Mouse (Mus musculus) ES-CJ7 (cell line): ENCODE data around the gene 3110040N11Rik.
"Not testable (repeated sequence)": the region's sequence is repeated elsewhere in the genome, so short reads cannot be mapped to it uniquely, and the experiment has no call there.

Experiments
- DNase-seq: peaks from one replicate; pipeline ENCODE4 v3.0.0; 2011; ENCODE audit warnings: low read depth, low spot score

The 3110040N11Rik gene

DNA sequence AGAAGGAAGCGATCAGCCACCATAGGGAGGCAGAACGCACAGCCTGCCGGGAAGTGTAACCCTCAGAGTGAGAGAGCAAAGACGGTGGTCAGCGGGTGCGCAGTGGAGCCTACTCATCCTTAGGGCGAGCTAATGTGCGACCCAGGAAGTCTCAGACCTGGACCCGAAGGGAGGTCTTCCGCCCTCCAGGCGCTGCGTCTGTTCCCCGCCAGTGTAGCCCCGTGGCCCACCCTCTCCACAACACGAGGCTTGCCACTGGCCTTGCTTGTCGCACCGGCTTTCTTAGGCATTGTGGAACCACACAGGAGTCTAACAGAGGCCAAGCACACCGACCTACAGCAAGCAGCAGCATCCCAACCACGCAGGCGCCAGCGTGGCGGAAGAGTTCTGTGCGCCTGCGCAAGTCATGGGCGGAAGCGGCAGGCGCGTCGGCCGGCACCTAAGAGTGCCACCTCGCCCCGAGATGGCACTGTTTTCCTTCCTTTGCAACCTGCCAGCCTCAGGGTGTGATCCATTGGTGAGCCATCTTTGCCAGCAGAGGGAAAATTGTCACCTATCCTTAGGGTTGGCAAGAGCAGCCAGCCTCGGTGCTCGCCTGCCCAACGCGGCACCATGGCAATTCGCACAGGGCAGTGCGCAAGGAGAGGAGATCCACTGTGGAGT is at the start of gene 3110040N11Rik:
Gene 3110040N11Rik, minus strand, starts transcription at position 384 of the 663 bp plus-strand sequence.
- peak; percentile 93 for DNase-seq

DNA sequence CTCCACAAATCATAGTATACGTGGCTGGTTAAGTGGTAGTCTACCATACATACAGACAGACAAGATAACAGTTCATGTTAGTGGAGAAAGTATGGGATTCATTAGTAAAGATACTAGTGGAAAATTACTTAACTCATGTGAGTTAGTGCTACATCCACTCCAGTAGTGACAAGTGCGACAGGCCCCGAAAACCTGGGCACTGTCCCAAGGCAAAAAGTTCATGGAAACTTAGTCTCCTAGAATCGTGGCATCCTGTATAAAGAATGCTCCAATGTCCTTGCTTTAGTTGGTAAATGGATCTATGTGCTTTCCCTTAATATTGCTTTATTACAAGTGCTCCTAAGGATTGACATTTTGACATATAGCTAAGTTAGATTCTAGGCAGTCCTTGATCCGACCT is 48.5 kb upstream of the 3110040N11Rik start:
- DNase-seq: not testable (repeated sequence)

DNA sequence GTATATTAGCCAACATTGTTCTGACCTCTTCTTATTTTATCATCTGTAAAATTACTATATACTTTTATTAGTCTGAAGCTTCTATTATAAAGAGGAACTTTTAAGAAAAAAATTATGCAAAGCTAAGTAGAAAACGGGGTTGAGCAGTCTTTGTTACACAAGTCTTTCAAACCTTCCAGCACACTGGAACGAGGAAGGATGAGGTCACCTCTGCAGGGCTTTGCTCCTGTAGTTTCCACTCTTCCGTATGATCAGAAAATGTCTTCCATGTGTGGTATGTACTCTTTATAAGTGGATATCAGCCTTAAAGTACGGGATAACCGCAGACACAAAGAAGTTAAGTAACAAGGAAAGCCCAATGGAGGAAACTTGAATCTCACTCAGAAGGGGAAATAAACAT is 46.2 kb upstream of the 3110040N11Rik start:
- DNase-seq: no peak

DNA sequence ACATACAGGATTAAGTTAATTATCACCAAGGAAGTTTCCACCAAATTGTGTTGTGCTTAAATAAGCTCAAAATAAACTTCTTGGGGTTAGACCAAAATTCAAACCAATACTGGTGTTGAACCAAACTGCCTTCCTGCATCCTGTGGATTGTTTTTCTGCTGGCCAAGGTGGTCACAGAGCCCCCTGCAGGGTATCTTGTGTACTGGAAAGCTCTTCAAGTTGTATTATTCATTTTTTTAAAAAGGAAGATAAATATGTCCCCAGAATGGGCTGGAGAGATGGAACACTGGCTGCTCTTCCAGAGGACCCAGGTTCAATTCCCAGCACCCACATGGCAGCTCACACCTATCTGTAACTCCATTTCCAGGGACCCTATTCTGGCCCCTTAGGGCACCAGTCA is 45.6 kb upstream of the 3110040N11Rik start:
- DNase-seq: no peak

DNA sequence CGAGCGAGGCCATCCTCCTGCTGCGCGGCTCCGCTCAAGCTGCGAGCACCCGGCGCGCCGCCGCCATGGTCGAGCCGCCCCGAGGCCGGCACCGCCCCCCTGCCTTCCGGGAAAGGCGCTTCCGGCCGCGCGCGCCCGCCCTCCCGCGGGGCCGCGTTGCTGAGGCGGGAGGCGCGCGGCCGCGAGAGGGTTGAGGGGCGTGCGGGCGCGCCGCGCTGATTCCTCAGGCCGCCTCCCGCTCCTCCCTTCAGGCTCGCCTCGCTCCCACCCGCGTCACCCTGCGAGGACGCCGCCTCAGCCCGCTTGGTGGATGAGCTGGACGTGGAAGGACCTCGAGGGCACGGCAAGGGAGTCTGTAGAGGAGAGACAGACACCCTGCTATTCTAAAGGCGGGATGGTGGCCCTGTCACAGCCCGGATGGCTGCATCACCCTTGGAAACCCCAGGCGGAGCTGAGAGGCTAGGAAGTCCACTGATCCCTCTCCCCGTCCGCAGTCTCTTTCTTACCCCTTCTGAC is 40.2 kb upstream of the 3110040N11Rik start, which contains the start of gene Btbd1:
Gene Btbd1, minus strand, starts transcription at position 53 of the 516 bp plus-strand sequence.
- peak; percentile 59 for DNase-seq

DNA sequence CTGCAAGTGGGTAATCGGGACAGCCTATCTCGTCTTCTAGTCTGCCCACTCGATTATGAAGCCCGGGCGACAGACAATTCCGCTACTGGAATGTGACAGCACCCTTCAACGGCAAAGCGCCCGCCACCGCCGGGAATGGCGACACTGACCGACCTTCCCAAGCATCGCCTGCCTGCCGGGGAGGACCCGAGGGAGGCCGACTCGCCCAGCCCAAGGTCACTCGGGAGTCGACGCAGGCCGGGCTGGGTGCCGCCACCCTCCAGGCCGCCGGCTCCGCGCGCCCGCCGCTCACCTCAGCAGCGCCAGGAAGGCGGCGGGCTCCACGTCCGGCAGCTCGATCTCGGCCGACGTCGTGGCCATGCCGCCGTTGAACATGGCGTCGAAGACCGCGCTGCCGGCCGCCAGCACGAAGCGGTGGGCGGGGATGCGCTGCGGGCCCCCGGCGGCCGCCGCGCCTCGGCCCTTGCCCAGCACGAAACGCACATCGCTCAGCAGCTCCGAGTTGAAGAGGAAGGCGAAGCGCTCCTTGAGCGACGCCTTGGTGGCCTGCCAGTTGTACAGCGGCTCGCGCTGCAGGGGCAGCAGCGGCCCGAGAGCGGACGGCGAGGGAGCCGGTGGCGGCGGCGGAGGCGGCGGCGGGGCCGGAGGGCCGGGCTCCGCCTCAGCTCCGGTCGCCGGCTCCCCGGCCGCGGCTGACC is 39.6 kb upstream of the 3110040N11Rik start:
- peak; percentile 12 for DNase-seq

DNA sequence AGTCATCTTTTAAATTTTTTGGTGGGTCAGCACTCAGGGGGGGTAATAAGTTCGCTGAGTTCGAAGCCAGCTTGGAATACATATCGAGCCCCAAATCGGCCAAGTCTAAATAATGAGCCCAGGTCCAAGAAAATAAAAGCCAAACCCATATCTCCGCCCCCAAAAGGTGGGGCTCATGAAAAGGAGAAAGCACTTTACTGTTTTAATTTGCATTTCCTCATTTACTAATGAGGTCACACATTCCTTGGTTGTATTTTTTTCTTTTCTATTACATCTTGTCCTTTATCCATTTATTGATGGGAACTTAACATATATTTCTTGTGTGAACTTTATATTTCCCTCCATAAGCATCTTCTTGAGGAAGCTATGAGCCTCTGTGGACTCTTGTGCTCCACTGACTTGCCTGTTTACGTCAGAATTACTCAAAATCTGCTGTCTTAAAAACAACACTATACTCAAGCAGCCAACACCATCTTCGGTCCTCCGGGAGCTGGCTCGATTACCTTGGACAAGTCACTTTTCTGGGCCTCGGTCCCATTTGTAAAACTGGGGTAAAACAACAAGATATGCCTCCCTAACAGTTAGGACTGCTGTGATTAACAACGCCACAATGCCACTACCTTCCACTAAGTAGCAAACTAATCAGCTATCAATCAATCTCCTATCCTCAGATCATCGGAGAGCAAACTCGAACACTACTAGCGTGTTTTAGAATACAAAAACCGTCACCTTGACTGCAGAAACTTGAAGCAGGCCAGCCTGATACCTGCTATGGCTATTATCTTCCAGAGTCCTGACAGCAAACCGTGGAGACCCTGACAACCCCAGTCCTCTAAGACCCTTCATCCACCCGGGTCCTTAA is 38.8 kb upstream of the 3110040N11Rik start:
- no peak for DNase-seq

DNA sequence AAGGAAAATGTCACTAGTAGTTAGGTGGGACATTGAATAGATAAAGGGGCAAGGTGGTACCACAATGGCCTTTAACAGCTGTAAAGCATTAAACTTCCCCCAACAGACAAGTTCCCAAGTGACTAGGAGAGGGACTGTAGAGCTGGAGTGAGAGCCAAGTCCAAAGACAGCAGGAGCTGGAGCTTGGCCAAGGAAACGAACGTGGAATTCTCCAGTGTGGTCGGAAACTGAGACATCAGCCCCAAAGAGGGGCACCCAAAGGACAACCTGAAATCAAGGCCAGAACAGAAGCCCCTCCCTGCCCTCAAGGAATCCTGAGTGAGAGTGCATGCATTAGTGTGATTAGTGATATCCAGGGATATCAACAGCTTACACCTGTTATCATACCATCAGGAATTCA is 36.1 kb upstream of the 3110040N11Rik start:
- DNase-seq: no peak

DNA sequence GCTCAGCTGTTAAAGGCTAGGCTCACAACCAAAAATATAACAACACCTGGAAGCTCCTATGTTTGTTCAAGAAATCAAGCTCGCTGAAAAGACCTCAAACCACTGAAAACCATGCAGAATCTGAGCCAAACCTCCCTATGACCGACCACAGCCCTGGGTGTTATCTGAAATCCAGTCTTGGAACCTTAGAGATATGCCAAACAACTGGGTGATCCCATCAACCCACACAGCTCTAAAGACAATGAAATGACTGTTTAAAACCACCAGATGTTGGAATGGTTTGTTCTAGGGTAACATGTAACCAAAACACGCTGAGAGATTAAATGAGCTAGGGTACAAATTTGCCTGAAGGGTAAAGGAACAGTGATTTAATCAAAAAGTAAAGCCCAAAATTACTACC is 35.6 kb upstream of the 3110040N11Rik start:
- no peak for DNase-seq

DNA sequence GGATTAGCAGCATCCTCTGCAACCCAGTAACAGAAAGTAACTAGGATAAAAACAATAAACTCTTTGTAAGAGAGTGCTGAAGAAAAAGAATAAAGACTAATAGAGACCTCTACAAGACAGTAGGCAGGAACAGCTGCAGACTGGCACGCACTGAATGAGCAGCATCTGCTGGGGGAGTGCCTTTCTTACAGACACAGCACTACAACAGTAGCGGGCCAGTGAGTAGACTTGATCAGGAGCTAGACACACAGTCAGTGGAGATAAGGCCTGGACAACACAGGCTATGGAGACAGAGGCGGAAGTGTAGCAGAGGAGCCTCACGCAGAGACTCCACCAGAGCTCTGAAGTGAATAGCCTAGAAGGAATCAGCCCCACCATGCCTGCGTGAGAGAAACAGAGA is 16.8 kb upstream of the 3110040N11Rik start:
- no peak for DNase-seq

DNA sequence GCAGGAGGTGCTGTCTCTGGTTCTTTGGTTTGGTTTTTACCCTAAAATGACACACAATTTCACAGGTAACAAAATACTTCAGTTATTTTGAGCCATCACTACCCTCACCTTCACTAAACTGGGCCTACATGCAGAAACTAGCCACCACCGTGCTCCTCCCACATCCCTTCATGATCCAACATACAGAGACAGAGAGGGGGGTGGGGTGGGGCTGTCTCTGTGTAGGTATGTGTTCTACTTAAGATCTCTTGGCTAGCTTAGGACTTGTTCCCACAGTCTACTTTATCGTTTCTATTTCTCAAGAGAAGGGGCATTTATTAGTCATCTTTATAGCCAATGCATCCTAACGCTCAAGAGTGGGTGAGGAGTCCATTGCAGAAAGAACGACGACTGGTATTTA is 742 bp downstream of the 3110040N11Rik start:
- DNase-seq: no peak

DNA sequence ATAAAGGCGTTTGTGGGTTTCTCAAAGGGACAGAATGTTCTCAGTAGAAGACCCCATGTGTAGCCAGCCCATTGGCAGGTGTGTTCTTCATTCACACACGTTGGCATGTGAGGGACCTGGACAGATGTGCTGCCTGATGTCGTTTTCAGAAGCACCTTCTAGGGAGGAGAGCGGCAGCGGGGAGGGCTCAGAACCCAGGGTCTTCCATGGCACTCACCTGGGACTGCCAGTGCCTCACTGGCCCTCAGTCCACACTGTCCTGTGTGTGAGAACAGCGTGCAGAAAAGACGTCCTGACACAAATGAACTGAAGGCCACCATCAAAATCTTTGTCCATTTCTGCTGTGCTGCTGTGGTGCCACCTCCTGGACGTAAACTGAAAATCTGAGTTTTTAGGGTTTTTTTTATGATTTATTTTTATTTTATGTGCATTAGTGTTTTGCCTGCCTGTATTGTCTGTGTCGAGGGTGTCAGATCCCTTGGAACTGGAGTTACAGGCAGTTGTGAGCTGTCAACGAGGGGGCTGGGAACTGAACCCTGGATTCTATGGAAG is 11.5 kb downstream of the 3110040N11Rik start:
- no peak for DNase-seq

DNA sequence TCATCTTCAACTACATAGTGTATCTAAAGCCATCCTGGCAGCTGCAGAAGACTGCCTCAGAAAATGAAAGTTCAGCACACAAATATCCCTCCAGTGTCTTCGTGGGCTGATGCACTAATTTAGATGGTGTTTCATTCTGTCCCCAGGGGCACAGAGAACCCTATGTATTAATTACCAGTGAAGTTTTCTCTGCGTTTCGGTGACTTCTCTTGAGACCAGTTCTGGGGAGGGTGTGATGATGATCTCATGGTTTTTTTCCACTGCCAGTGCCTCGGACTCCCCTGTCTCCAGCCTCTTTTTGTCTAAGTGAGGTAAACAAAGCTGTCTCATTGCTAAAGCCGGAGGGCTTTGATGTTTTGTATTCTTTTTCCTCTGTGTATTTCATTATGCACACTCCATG is 14.0 kb downstream of the 3110040N11Rik start:
- DNase-seq: no peak

DNA sequence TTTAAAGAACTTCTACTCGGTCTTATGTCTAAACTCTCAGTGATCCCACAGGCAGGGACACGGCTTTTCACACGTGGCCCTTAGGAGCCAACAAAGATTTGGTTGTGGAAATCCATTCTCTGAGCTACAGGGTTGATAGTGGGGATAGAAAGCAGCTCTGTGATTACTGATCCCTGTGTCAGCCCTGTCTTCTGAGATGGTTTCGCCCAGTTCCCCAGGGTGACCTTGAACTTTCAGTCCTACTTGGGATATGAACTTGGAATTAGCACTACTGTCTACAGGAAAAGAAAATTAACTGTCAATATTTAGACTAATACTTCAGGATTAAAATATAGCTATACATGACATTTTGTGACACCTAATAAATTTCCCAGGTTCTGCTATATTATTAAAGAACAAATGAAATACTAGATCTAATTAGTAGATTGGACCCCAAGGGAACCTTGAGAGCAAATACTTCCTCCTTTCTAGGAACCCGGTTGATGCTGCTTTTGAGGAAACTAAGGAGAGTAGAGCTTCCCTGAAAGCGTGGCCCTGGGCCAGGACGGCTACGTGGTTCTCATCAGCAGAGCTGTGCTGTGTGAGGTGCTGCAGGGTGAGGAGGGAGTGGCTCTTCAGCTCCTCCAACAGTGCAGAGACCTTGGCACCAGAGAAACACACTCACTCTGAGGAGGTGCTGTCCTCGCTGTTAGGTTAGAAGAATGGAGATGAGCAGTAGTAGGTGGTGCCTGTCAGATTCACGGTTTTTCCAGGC is 16.3 kb downstream of the 3110040N11Rik start:
- DNase-seq: peak; percentile 31

DNA sequence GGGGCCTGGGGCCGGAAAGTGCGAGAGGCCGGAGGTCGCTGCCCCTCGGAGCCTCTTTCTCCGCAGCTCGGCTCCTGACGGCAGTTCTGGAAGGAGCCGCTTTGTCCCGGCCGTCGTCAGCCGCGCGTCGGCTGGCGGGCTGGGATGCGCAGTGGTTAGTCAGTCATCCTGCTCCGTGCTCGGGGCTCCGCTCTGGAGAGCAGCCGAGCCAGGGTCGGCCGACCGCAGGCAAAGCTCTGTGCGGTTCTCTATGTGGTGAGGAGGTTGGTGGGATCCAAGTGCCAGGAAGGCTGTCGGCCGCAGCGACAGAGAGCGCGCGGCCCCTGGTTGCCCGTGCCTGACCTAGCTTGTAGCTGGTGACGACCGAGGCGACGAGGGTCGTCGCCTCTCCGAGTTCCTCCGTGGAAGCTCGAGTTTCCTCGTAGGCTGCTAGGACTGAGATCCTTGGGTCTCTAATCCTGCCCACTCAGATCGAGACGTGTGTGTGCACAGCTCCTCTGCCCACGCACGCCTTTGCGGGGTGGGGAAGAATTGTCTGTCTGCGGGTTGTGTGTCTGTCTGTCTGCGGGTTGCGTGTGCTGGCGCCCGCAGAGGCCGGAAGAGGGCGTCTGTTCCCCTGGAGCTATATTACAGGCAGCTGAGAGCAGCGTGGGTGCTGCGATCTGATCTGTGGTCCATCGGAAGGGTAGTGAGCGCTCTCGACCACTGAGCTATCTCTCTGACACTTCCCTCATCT is 26.0 kb downstream of the 3110040N11Rik start:
- peak; percentile 82 for DNase-seq

DNA sequence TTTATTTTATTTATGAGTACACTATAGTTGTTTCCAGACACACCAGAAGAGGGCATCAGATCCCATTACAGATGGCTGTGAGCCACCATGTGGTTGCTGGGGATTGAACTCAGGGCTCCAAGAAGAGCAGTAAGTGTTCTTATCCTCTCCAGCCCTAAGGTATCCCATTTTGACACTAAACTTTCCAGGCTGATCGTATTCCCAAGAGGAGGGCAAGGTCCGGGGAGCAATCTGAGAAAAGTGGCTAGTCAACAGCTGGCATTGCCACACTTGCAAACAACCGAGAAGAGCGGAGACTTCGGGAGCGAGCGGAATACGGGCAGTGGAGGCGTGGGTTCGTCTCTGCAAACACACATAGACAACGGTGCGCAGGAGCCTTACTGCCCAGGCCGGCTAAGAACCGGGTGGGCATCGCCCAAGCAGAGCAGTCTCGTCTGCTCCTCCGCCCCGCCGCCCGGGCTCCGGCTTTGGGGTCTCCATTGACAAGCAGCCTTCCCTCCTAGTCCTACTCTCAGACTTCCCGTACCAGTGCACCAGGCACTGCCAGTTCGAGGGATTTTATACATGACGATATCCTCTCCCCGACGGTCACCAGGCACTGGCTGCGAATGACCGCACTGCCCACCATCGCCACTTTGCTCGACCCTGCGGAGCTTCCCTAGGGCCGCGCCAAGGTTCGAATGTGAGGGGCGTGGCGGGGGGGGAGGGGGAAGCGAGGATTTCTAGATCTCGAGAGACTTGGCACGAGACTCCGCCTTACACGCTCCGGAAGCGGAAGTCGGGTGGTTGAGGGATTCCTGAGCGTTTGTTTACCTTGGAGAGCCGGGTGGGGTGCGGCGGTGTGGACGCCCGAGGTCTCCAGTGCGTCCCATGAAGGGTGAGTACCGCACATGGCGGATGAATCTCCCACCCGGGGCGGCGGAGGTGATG is 26.8 kb downstream of the 3110040N11Rik start, which contains the start of gene Ramac:
Gene Ramac, plus strand, starts transcription at position 746 of the 930 bp plus-strand sequence.
- DNase-seq: peak; percentile 95

DNA sequence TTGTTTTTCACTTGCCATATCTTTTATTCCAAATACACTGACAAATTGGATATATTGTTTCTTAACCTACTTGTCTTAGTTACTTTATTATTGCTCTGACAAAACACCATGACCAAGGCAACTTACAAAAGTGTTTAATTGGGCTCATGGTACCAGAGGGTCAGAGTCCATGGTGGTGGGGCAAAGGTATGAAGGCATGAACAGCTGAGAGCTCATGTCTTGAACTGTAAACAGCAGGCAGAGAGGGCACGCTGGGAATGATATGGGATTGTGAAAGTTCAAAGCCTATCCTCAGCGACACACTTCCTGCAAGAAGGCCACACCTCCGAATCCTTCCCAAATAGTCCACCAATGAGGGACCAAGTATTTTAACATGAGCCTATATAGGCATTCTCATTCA is 41.3 kb downstream of the 3110040N11Rik start:
- DNase-seq: no peak

DNA sequence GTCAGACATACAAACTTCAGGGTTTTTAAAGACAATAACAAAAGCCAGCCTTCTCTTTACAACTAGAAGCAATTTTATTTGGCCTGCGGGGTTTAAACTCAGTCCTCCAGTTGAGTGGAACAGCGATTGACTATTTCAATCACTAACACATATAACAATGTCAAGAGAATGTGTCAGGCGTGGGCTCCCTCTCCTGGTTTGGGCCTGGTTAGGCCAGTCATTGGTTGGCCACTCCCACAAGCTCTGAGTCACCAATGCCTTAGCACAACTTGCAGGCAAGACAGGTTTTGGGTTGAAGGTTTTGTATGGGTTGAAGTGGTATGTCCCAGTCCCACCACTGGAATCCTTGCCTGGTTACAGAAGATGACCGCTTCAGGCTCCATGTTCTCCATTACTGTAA is 45.1 kb downstream of the 3110040N11Rik start:
- peak; percentile 44 for DNase-seq

DNA sequence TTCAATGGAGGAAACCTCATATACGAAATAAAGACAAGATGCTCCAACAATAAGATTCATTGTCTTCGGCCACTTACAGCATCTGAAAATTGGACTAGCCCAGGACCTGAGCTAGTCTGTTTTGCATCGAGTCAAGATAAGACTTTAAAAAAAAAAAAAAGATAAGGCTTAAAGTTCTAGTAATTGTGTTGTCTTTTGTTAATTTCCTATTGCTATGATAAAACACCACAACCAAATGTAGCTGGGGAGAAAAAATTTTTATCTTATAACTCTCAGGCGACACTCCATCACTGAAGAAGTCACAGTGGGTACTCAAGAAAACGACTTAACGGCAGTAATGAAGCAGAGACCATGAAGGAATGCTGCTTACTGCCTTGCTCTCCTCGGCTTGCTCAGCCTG is 49.3 kb downstream of the 3110040N11Rik start:
- no peak for DNase-seq
